Mouse (Mus musculus): ENCODE results near the gene Cpsf4l.

GRCm38 (mm10) chr11:113677378-113677777 lies 32.4 kb downstream of the Cpsf4l start:
- no peak for TF ChIP-seq CTCF (IDR thresholded peaks at IDR 0.05; ENCODE audit: borderline replicate concordance, control insufficient read depth, extremely low read depth, insufficient read depth, low read length, poor library complexity)
- no peak for TF ChIP-seq POLR2A (IDR thresholded peaks at IDR 0.05; ENCODE audit: control insufficient read depth, extremely low read depth, insufficient read depth, low read length, poor library complexity)
